Mouse (Mus musculus) heart, adult 8-10 months (tissue): ENCODE measurements around the gene Gabrb1. TPM values are rescaled to one million over a fixed set of nuclear protein-coding genes. Genes with fewer than 3 reads are reported as not detected.

Experiments used
- DNase-seq: peaks from one replicate; pipeline ENCODE4 v3.0.0; 2022; ENCODE audit warnings: low spot score
- total RNA-seq, 4 experiments: library from RNA; stranded (reverse); gene quantifications; 2 replicates each; pipeline ENCODE4 v1.2.4; 2022

Gabrb1 gene
- total RNA-seq, 4 experiments from 2014 or later, result 0.05 to 0.19 (median 0.10) TPM

DNA sequence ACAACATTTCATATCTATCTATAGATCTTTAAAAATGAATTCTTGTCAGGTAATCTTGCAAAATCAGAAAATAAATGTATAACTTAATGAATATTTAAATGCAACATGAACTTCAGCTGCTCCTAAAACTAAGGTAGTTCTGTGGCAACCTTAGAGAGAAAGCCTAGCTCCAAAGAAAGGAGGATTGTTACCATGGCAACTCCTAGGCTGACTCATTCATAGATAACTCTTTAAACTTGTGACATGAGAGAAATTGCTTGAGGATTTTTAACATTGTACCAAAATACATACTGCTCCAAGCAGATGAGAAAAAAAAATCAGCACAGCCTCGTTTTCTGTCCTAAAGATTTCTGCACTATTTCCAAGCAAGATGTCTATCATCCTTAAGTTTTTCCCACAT, 171.1 kb downstream of the Gabrb1 start:
- DNase-seq, result no peak

DNA sequence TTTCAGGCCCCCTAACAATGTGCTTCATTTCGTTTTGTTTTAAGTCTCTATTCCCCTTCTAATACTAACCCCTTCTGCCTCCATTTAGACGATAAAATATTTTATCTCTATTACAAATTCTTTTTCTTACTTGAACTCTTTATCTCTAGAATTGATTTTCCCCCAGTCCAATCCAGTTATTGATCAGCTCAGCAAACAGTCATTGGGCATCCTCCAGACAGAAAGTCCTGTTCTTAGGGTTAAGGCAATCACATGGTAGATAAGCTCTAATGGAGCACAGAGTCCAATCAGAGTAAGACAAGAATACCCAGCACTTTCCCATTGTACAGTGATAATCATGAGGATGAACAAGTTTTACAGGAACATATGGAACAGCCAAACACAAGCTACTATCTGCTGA, 172.4 kb downstream of the Gabrb1 start:
- DNase-seq, result no peak

DNA sequence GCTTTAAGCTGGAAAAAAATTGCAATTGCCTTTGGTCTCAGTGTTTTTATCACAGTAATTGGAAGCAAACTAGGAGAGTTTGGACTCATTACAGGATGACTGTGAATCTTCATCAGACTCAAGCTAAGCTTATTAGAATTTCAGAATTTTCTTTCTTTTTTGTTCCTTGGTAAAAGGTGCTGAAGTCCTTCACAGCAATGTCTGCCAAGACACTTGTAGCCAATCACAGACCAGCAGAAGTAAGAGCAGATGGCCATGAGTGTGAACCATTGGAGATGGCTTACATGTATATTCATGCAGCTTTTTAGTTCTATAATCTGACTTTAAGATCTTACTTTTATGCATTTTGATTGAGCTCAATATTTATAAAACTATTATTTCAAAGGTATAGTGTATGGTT, 184.3 kb downstream of the Gabrb1 start:
- DNase-seq, result no peak

DNA sequence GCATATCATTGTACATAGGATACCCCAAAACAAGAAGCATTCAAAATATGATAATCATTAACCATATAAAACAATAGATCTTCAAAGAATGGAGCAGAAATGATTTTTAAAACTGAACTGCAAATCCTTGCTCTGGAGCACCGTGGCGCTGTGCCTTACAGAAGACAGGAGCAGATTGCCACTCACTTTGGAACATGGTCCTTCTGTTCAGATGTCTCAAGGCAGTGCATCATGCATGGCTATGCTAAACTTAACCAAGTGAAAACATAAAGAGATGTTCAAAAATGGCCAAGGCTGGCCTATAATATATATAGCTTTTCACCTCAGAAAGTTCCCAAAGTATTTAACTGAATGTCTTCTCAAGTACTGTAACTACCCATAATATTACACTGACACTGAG, 240.3 kb downstream of the Gabrb1 start:
- DNase-seq, result no peak

DNA sequence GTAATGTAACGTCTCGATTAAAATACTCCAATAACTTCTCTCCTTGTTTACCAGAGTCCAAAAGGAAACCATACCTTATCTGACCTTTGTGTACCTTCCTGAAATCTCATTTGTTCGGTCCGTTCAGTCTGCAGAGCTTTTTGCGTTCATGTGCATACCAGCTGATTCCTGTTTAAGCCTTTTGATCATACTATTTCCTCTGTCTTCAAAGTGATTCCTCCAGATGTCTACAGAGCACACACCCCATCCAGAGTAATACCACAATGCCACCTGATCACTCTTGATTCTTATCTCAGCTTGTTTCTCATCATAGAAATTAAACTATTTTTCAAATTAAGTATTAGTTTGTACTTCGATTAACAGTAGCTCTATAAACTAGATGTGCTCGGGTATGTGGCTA, 245.5 kb downstream of the Gabrb1 start:
- DNase-seq, result no peak

DNA sequence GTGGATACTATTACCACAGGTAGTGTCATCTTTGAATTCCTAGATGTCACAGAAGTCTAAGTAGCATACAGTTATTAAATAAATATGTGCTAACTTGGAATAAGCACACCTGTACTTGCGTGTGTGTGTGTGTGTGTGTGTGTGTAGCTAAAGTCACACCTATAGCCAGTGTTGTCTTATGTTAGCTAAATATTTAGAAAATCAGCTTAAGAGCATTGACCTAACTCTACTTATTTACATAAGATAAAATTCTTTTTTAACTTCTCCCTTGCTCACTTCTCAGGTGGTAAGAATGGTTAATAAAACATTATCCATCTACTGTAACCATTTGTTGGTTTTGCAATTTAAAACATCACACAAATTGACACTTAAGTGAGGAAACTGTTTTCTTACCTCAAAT, 256.1 kb downstream of the Gabrb1 start:
- no peak for DNase-seq

DNA sequence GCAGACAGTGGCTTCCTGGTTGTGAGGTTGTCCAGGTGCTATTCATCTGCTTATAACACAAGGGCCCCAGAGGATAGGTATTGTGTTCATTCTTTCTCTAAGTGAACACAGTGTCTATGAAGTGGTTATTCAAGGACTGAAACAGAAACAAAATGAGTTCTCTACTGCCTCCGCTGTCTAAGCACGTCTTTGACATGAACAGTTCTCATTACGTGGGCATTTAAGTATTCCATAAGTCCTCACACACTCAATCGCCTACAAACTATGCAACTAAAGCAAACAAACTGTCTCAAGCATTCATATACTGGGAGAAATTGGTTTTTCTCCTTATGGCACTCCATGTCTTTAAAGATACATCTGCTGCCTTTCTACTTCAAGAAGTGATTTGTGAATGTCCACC, 257.8 kb downstream of the Gabrb1 start:
- no peak for DNase-seq

DNA sequence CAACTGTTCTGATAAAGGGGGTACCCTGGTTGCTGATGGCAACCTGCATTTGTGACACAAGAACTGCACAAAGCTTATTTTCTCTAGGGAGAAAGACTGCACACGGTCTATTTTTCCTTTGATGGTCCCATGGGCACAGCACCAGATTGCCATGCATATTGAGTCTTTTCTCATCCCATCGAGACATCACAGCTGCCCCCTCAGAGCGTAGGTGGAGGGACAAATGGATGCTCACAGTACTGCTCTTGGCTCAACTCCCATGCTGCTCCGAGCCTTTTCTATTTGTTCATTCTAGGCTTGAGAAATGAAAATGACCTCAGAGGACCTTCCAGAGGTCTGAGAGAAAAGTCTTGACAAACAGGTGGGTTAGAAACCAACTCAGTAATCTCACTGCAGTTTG, 259.3 kb downstream of the Gabrb1 start:
- DNase-seq, result no peak

DNA sequence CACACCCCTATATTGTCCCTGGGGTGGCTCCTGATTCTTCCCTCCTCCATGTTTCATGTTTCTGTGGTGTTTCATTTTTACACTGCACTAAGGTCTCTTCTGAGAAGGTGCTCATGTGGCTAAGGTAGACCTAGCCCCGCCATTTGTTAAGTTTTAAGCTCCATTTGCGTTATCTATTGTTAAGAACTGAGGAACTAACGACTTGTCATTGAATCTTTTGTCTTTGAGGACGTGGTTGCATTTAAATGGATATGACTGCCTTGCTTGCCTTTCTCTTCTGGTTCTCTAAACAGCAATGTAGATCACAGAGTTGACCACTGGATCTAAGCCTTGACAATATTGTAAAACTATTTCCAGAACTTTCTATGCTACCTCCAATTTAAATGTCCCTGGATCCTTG, 265.7 kb downstream of the Gabrb1 start:
- no peak for DNase-seq

DNA sequence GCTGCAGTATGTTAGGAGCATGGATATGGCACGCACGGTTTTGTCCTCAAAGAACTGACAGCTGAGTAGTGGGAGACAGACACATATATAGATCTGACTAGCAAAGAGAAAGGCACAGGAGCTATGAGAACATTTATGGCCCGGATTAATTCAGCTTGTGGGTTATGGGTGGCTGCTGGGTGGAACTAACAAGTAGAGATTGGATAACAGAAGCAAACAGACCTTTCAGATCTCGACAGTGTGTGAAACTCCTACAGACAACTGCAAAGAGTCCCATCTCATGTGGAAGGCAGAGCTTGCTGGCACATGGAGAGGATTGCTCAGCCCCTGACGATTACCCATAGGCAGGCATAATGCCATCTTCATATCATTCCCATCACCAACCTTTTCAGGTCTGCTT, 268.4 kb downstream of the Gabrb1 start:
- no peak for DNase-seq

DNA sequence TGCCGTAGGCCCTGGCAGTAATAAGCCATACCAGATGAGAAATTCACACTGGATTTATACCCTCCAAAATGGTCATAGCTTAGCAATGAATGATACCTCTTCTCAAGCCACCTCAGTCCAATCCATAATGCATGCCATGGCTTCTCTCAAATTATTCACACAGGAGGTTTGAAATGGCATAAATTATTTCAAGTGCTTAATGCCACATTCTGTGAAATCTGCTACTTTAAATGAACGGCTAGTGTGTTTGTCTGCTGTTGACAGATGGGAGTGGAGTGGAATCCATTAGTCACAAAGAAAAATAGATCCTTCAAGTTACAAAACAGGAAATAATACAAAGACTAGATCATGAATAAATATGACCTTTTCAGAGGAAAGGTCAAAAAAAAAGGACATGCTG, 272.1 kb downstream of the Gabrb1 start:
- DNase-seq, result no peak

DNA sequence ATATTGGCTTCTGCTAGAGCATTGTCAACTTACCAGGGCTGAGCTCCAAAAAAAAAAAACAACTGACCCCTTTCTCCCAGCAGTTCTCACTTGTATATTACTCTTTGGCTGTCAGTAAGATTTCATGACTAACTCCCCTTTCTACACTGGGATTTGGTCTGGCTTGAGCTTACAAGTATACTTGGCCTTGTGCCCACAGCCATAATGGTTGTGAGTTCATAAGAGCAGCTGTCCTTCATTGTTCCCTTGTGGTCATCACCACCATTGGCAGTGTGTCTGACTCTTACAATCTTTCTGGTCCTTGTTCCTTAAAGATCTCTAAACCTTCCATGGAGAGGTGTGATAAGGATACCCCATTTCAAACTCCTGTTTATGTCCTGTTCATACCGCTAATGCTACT, 293.5 kb downstream of the Gabrb1 start:
- DNase-seq, result no peak

DNA sequence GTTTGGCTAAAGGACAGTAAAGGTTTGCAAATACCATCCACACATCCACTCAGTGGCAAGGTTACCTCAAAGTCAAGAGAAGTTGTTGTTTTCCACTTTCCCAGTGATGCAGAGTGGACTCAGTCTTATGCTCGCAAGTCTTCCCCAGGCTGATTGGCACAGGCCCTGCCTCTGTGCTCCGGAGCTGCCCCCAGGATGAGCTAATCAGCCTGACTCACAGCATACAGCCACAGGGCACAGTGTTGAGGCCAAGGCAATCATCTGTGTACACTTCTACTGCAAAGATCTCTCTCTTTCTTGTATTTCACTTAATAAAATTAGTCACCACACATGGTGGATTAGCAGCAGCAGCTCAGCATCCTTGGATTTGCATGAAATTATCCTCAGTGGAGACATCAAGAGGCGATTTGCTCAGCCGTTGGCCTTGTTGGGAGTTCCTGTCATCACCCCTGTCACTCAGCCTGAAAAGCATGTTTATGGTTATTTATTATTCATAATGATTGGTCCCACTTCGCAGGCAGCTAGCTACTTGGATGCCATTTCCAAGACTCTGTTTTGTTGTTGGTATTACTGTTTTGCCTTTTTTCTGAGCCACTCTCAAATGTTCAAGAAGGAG, 297.3 kb downstream of the Gabrb1 start:
- DNase-seq, result no peak

DNA sequence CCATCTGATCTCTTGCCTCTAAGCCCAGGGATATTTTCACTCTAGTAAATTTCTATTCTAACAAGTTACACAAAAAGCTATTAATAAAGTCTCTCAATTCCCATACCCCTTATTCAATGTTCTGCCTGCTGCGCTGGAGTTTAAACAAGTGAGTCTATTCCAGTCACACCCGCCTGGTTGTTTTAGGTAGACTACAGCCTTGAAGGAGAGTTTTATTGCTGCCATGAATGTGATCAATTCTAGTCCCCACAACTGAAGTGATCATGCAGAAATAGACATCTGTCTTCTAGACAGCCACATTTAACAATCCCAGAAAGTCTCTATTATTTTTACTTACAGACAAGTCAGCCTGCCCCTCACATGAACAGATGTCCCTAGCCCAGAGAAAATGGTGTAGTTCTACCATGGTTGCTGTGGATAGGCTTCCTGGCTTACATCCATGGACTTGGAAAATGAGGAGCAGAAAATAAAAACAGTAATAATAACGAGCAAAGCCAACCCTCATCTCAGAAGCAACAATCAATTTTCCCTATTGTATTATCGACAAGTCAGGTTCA, 307.0 kb downstream of the Gabrb1 start:
- no peak for DNase-seq

DNA sequence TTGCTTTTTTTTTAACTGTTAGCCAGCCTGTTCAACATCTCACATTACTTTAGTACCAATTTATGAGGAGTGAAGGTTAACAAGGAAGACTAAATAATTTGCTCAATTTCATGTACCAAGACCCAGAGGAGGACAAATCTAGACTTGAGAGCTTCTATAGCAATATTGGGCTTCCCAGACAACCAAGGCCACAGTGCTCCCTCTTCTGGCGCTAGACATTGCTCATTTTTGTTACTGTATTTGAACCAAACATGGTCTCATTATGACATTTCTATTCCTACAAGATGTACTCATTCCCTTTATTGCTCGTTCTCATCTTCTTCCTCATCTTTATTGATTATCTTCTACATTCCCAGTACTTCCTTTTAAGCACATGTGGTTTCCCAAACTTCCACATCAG, 307.6 kb downstream of the Gabrb1 start:
- no peak for DNase-seq

DNA sequence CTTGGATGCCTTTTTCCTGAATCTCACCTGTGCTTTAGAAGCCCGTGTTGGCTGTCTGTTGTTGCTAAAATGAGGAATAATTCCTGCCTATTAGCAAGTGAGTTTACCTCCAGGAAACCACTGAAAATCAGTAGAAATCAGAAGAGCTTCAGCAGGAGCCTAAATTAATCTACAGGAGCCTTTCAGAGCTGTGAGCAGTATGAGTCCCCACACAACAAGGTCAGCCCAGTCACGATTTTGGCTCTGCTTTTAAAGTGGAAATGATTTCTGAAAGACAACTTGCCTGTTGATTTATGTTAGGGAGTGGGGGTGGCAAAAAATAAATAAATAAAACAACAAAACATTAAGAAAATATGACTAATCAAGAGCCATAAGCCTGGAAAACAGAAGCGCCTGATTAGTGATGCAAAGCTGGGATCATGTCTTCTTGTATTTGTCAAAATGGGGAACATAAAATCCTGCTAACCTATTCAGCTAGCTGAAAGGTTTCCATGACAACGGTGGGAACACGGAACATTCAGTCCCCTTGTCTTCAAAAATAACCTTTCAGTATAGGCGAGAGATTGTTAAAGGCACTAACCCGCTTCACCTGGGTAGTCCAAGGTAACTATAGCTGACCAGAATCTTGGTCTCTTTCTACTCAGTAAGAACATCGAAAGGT, 312.4 kb downstream of the Gabrb1 start:
- DNase-seq, result no peak

DNA sequence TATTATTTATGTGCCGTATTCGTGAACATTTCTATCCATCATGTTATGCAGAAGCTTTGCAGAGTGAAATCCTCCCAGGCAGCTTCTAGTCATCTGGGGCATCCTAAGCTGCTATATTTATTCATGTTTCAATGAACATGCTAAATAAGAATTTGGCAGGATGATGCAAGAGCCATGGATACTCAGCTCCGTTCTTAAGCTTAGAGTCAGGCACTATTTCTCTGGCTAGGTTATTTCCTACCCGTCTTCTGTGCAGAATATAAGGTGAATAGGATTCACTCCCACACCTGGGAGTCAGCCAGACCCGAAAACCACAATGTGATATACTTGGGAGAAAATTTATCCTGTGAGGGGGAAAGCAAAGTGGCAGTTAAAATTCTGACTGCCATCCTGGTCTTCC, 314.9 kb downstream of the Gabrb1 start:
- DNase-seq, result no peak

DNA sequence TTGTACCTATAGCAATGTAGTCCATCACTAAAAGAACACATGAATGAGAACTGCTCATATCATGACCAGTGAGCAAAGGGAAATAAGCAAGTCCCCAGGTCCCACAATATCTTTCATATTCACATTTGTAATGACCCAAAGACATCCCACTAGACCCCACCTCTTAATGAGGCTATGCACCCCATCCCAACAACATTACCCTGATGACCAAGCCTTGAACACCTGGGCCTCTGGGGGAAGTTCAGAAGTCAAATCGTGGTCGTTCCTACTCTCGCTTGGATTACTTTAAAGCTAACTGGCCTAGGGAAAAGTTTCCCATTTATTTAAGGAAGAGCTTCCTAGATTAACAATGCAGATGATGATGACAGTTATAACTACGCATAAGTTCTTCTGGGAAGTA, 318.2 kb downstream of the Gabrb1 start:
- DNase-seq, result no peak

DNA sequence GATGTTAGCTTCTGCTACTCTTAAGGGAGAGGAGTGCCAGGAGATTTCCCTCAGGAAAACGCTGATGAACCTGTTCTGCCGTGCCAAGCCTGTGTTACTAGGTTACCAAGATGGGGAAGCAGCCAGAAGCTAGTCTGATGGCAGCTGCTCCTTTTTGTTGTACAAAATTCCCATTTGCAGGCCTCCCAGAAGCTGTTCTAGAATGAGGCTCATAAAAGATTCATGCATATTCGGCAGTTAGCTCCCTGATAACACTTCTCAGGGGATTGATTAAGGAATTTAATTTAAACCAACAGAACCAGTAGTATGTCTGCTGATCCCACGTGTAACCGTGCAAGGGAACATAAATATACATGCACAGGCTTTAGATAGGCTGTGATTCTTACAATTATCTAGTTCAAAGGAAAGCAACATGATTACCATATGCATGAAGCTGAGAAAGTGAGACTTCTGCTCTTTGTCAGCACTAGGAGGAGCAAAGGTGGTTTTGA, 318.7 kb downstream of the Gabrb1 start:
- DNase-seq, result no peak

DNA sequence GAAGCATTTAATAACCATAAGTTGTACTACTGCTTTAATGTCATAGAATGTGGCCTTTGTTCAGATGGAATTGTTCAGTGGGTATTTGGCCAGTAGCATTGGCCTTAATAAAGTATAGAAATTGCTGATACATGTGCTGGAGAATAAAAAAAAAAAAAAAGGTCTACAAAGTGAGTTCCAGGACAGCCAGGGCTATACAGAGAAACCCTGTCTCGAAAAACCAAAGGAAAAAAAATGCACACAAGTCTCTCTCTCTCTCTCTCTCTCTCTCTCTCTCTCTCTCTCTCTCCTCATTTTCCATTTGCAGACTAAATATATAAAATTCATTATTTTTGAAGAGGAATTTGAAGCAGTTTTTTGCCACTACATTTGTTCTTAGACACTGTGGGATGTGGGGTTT, 328.6 kb downstream of the Gabrb1 start:
- DNase-seq, result no peak

DNA sequence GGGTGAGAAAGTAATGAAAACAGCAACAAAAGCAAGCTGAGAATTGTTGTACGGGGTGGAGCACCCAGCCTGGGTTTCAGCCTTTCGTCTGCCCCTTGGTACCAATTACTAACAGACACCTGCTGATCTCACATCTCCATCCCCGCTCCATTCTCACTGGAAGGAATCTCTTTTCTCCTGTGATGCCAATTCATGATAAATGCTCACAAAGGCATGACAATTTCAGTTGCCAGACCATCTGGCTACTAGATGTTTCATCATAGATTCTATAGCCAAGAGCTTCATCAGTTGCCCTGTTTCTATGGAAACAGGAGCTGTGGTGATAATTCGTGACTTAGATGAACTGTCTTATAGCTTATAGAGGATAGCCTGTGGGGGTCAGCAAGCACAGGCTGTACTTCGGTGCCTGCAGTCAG, 329.1 kb downstream of the Gabrb1 start:
- no peak for DNase-seq

DNA sequence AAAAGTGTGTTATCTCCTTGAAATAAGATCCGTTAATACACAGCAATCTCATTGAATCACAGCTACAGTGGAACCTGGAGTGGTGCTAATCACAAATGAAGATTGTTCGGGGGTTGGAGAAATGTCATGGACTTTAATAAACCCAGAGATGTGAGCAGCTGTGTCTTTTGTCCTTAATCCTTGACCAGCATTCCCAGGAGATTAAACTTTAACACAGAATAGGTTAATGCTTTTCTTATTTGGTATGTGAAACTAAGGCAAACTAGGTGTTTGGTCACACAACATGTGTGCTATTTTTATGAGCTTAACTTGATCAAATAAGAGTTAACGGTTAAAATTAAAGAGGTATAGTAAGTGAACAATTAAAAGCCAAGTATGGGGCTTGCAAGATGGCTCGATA, 341.6 kb downstream of the Gabrb1 start:
- no peak for DNase-seq

DNA sequence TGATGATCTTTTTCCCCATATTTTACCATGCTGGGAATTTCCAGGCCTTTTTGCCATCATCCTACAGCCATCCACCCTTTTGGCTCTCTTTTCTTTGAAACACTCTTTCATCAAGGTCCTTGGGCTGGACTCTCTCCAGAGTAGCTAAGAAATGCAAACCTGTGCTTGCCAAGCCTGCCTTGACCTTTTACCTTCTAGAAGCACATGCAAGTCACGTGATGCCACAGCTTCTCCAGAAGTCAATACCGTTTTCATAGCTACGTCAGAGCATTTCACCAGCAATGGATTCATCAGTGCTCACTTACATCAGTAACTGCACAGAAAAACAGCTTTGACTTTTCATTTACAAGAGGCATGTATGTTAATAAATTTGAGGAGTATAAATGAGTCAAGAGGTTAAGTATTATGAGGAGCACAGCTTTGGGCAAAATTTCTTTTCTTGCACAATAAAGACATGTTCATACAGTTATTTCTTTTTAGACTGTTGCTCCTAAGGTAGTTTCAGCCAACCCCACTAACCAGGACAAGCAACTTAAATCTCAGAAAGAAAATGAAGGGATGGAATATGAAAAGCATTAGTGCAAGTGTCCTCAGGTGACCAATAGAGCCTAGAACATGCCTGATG, 346.0 kb downstream of the Gabrb1 start:
- no peak for DNase-seq
